Mouse (Mus musculus) forebrain, postnatal 0 days (tissue): ENCODE measurements around the gene Tor2a. TPM values are rescaled to one million over a fixed set of nuclear protein-coding genes. Genes with fewer than 3 reads are reported as not detected.

Experiments used
- ATAC-seq: fragments of 200-750 bp; cut with Nextera tagmentation; 2 replicates; pipeline ENCODE4 v1.8.0; 2017; ENCODE audit warnings: mild to moderate bottlenecking, moderate library complexity
- DNase-seq: peaks from one replicate; pipeline ENCODE4 v3.0.0-alpha.2; 2015
- H3K27ac ChIP-seq: fragments of 300-500 bp; sonication (generic); 2 replicates; pipeline ENCODE4 v1.5.1; 2014; ENCODE audit warnings: low read depth, mild to moderate bottlenecking, antibody characterized with exemption, low read length, moderate library complexity, mixed read lengths
- H3K27me3 ChIP-seq: fragments of 300-500 bp; sonication (generic); 2 replicates; pipeline ENCODE4 v1.6.1; 2014; ENCODE audit warnings: mild to moderate bottlenecking, low read length, mixed read lengths; ENCODE audit not compliant: insufficient read depth
- H3K36me3 ChIP-seq: fragments of 300-500 bp; sonication (generic); 2 replicates; pipeline ENCODE4 v1.6.1; 2014; ENCODE audit warnings: mild to moderate bottlenecking, moderate library complexity; ENCODE audit not compliant: insufficient read depth
- H3K4me1 ChIP-seq: fragments of 300-500 bp; sonication (generic); 2 replicates; pipeline ENCODE4 v1.6.1; 2014; ENCODE audit warnings: antibody characterized with exemption; ENCODE audit not compliant: insufficient read depth
- H3K4me2 ChIP-seq: fragments of 300-500 bp; sonication (generic); 2 replicates; pipeline ENCODE4 v1.6.1; 2014; ENCODE audit warnings: low read depth, mild to moderate bottlenecking, moderate library complexity
- H3K4me3 ChIP-seq: fragments of 300-500 bp; sonication (generic); 2 replicates; pipeline ENCODE4 v1.5.1; 2014; ENCODE audit warnings: low read depth, low read length, mixed read lengths
- H3K9ac ChIP-seq: fragments of 300-500 bp; sonication (generic); 2 replicates; pipeline ENCODE4 v1.6.1; 2014; ENCODE audit warnings: mild to moderate bottlenecking
- H3K9me3 ChIP-seq: fragments of 300-500 bp; sonication (generic); 2 replicates; pipeline ENCODE4 v1.6.1; 2016; ENCODE audit warnings: low read length
- CTCF ChIP-seq: sonication (generic); IDR thresholded peaks from 2 replicates; pipeline ENCODE4 v1.5.1; 2016; ENCODE audit warnings: antibody characterized with exemption, control low read depth, low read depth
- WGBS: fragments of 180-500 bp; shearing (Covaris S2); extraction: QIAGEN DNeasy Blood & Tissue Kit; methylation state at CpG from one replicate; pipeline ENCODE4 v1.1.7; 2014; 5-methylcytosine and 5-hydroxymethylcytosine counted together
- polyA plus RNA-seq: library from polyadenylated mRNA; unstranded; fragments of >200 nt; fragmentation: Nextera tagmentation; extraction: Ambion mirVana; gene quantifications from 2 replicates; pipeline ENCODE4 v1.2.1, GENCODE M21; 2015
- total RNA-seq: library from RNA; depleted of rRNA; stranded (reverse); fragments of >200 nt; gene quantifications from 2 replicates; pipeline ENCODE4 v1.2.3, GENCODE M21; 2014

Tor2a gene
- total and polyA plus RNA-seq, 2 experiments from 2014 or later: 44.8 to 54.3 TPM

DNA sequence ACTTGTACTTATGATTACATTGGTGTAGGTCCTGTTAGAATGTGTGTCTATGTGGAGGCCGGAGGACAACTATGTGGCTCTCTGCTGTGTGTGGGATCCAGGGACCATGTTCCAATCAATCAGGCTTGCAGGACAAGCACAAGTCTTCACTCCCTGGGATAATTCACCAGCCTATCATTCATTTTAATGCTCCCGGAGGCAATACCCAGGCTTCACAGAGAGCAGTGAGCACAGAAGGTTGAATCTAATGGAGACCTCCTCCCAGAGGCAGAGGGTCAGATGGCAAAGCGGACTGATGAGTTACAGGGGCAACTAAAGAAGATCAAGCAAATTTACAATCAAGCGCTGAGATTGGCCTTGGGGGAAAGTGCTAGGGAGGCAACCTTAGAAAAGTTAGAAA lies 27.5 kb upstream of the Tor2a start:
- Histone ChIP-seq H3K4me1 (no peaks in the 10 kb centered on the region), H3K27ac (no peak overlapping the region), H3K9ac (no peak overlapping the region), H3K27me3 (no peaks in the 10 kb centered on the region), H3K4me3 (no peak overlapping the region), H3K36me3 (no peaks in the 10 kb centered on the region), H3K4me2 (no peak overlapping the region), H3K9me3 (no peaks in the 10 kb centered on the region)
- ATAC-seq: no peak
- WGBS: 80% methylated on average over 4 of the region's 4 CpGs
- TF ChIP-seq CTCF: no peak
- no peak for DNase-seq

GRCm38 (mm10) chr2:32730854-32731253 lies 26.2 kb upstream of the Tor2a start:
- H3K36me3 ChIP-seq: no peaks in the 10 kb centered on the region
- no peaks in the 10 kb centered on the region for H3K27me3 ChIP-seq
- no peak overlapping the region for H3K4me3 ChIP-seq
- 63% methylated on average over 11 of the region's 11 CpGs for WGBS
- H3K4me1 ChIP-seq: no peaks in the 10 kb centered on the region
- H3K4me2 ChIP-seq: no peak overlapping the region
- no peak for TF ChIP-seq CTCF
- DNase-seq: no peak
- H3K9ac ChIP-seq: no peak overlapping the region
- no peak overlapping the region for H3K27ac ChIP-seq
- no peaks in the 10 kb centered on the region for H3K9me3 ChIP-seq
- no peak for ATAC-seq

GRCm38 (mm10) chr2:32731911-32732310 lies 25.1 kb upstream of the Tor2a start:
- no peaks in the 10 kb centered on the region for H3K4me1 ChIP-seq
- H3K27me3 ChIP-seq: no peaks in the 10 kb centered on the region
- no peak overlapping the region for H3K4me2 ChIP-seq
- DNase-seq: no peak
- TF ChIP-seq CTCF: no peak
- no peaks in the 10 kb centered on the region for H3K9me3 ChIP-seq
- no peak overlapping the region for H3K27ac ChIP-seq
- no peak overlapping the region for H3K9ac ChIP-seq
- no peak overlapping the region for H3K4me3 ChIP-seq
- no peak for ATAC-seq
- WGBS: 79% methylated on average over 4 of the region's 4 CpGs
- H3K36me3 ChIP-seq: no peaks in the 10 kb centered on the region

DNA sequence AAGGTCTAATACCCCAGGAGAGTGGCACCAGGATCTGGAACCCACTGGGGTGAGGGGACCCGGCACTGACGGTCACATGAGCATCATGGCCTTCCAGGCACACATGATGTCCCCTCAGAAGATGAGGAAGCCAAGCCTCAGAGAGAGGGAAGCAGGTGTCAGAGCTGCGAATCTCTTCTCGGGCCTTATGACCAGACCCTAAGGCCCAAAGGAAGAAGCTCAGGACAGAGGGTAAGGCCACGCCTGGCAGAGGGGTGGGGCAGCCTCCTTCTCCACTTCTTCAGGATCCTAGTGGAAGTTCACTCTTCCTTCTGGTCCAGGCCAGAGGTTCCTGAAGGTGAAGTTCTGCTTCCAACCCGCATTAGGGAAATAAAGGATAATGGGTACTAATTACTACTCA lies 24.3 kb upstream of the Tor2a start:
- DNase-seq (no peak), ATAC-seq (no peak)
- 60% methylated on average over 6 of the region's 6 CpGs for WGBS
- H3K27me3 ChIP-seq: no peaks in the 10 kb centered on the region
- H3K27ac ChIP-seq: no peak overlapping the region
- H3K4me2 ChIP-seq: no peak overlapping the region
- no peaks in the 10 kb centered on the region for H3K4me1 ChIP-seq
- no peaks in the 10 kb centered on the region for H3K36me3 ChIP-seq
- no peak overlapping the region for H3K9ac ChIP-seq
- H3K4me3 ChIP-seq: no peak overlapping the region
- no peaks in the 10 kb centered on the region for H3K9me3 ChIP-seq
- TF ChIP-seq CTCF: no peak

GRCm38 (mm10) chr2:32734480-32734879 lies 22.6 kb upstream of the Tor2a start:
- ATAC-seq (no peak), DNase-seq (no peak)
- Histone ChIP-seq H3K9ac (no peak overlapping the region), H3K9me3 (no peaks in the 10 kb centered on the region), H3K36me3 (no peaks in the 10 kb centered on the region), H3K4me3 (no peak overlapping the region), H3K27ac (no peak overlapping the region), H3K4me1 (no peaks in the 10 kb centered on the region), H3K4me2 (no peak overlapping the region), H3K27me3 (no peaks in the 10 kb centered on the region)
- no peak for TF ChIP-seq CTCF
- WGBS: 48% methylated on average over 4 of the region's 4 CpGs

DNA sequence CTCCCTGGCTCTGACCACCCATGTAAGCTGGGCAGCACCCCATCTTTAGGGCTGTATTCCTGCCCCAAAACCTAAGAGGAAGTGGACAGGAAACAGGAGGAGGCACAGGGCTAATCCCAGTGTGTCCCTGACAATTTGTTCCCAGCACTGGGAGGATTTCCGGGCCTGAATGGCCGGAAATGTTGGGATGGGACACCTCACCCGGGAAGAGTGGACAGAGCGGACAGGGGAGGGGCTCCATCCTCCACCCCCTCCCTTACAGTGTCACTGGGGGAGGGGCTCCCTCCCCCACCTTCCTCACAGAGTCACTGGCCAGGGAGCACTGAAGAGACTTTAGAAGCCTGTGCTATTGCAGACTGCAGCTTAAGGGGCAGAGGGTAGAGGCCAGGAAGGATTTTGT lies 22.1 kb upstream of the Tor2a start:
- TF ChIP-seq CTCF: no peak
- H3K27ac ChIP-seq: no peak overlapping the region
- no peak overlapping the region for H3K4me3 ChIP-seq
- 68% methylated on average over 4 of the region's 4 CpGs for WGBS
- H3K36me3 ChIP-seq: no peaks in the 10 kb centered on the region
- H3K9ac ChIP-seq: no peak overlapping the region
- no peak for DNase-seq
- ATAC-seq: no peak
- no peak overlapping the region for H3K4me2 ChIP-seq
- H3K9me3 ChIP-seq: no peaks in the 10 kb centered on the region
- H3K4me1 ChIP-seq: peaks cover 3% of the 10 kb centered on the region; the same call in 1 of the 2 replicates
- H3K27me3 ChIP-seq: no peaks in the 10 kb centered on the region

DNA sequence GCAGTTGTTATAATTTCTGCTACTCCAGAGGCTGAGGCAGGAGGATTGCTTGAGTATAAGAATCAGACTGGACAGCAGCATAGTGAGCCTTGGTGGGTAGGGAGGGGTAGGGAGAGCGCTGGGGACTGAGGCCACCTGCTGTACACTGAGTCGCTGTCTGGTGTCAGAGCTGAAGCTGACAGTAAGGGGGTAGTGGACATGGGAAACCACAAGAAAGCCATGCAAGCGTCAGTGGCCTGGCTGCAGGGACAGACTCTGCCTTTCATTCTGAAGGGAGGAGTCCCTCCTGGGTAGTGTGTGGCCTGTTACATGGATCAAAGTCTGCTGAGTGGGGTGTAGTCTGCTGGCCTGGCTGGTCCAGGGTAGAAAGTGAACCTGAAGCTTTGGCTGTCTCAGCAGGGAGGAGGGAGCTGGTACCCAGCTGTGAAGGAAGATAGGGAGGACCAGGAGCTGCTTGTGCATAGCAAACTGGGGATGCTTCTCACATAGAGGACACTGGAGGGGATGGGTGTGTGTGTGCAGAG lies 20.7 kb upstream of the Tor2a start:
- H3K36me3 ChIP-seq: no peaks in the 10 kb centered on the region
- ATAC-seq (no peak), DNase-seq (no peak)
- no peak overlapping the region for H3K4me3 ChIP-seq
- H3K27me3 ChIP-seq: no peaks in the 10 kb centered on the region
- no peak for TF ChIP-seq CTCF
- no peak overlapping the region for H3K27ac ChIP-seq
- 42% methylated on average over 3 of the region's 3 CpGs for WGBS
- no peak overlapping the region for H3K9ac ChIP-seq
- no peak overlapping the region for H3K4me2 ChIP-seq
- peaks cover 8% of the 10 kb centered on the region; the same call in 1 of the 2 replicates for H3K4me1 ChIP-seq
- H3K9me3 ChIP-seq: no peaks in the 10 kb centered on the region
